Mouse (Mus musculus) thymus, postnatal 14 days (tissue): Measurements from ENCODE around the gene Gm14403.
A peak's percentile ranks its signal among the peaks of the same experiment; 100 is the strongest.
"Not testable (repeated sequence)": the region's sequence is repeated elsewhere in the genome, so short reads cannot be mapped to it uniquely, and the experiment has no call there.

Experiments used
- DNase-seq: peaks from one replicate; pipeline ENCODE4 v3.0.0; 2021

Gm14403 gene

DNA sequence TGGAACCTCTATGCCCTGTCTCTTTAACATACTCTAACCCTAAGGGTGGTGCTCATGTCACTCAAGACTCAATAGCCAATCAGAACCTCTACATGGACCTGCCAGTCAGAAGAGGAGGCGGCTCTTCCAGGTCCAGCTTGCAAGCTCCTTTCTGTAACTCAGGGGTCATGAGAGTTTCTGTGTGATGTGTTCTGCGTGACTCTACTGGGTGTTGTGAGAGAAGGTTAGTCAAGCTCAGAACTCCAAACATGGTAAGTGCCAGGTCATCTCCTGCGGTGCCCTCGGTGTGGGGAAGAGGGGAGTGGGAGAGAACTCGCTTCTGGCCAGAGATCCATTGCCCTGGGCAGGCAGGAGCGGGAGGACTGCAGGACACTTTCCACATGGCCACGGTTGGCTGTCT, at the start of gene Gm14403:
Gm14403 (plus strand) TSS at position 149 of the 400 bp plus-strand sequence.
- DNase-seq: peak; percentile 34

- not testable (repeated sequence) for DNase-seq
Measured at GRCm38 (mm10) chr2:177464676-177465075, 33.3 kb upstream of the Gm14403 start, which contains the start of gene Zfp970. TSS of gene Zfp970 (plus strand) at chr2:177464733.

DNA sequence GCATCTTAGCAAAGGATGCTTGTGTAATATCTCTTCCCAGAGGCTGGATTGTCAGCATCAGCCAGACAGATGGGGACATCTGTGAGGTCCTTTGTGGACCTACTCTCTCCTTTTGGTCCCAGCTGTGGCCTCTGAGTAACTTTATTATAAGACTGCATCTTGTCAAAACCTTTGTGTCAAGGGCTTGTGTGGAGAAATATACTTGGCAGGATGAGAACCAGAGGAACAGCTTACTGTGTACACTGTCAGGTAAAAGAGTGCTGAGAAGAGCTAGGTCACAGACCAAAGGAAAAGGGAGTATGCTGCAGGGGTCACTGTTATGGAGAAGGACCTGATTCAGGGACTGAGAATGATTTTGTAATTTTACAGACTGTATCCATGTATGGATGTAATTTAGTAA, 29.8 kb upstream of the Gm14403 start:
- not testable (repeated sequence) for DNase-seq

- not testable (repeated sequence) for DNase-seq
Measured at GRCm38 (mm10) chr2:177472261-177472660, 25.8 kb upstream of the Gm14403 start.

- DNase-seq: not testable (repeated sequence)
Measured at GRCm38 (mm10) chr2:177481971-177482370, 16.0 kb upstream of the Gm14403 start.

DNA sequence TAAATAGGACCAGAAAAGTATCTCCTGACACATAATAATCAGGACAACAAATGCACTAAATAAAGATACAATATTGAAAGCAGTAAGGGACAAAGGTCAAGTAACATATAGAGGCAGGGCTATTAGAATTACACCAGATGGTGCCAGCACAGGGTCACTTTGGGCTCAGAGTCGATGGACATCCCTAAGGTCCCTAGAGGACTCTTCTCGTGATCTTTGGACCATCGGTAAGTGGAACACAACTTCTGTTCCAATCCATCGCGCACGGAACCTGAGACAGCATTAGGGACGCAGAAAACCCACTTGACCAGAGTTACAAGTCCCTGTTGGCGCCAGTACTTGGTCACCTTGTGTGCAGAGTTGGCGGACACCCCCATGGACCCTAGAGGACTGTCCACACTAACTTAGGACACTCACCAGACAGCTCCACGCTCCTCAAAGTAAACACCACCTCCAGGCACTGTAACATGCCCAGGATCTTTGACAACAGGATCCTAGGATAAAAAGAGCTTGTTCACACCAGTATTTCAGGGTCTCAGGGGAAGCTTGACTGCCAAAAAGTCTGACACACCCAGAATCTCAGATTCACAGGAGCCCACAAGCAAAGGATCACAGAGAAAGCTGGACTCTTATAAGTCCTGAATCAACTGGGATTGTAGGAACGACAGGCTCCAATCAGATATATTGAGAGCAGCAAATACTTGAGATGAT, 14.6 kb upstream of the Gm14403 start:
- not testable (repeated sequence) for DNase-seq

GRCm38 (mm10) chr2:177499182-177499581, 1.2 kb downstream of the Gm14403 start:
- not testable (repeated sequence) for DNase-seq

DNA sequence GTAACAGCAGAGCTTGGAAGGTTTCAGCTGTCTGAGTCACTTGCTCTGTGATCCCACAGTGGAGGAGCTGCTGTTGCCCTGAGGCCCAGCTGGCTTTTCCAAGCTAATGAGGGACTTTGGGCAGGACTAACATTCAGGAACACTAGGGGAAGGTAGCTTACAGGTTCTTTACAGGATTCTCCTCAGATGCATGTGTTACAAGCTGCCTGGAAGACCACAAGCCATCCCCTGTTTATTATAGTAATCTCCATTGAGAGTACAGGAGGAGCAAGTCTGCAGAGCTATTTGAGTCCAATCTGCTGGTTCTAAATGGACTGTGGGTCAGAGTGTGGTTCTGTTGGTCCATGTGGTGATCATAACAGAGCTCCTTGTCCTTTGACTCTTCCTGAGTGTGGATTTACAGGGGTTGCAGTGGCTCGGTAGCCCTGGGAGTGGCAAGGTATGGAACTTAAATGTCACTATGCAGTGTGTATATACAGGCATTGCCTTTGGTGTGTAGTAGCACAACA, 7.2 kb downstream of the Gm14403 start:
- DNase-seq: not testable (repeated sequence)

DNA sequence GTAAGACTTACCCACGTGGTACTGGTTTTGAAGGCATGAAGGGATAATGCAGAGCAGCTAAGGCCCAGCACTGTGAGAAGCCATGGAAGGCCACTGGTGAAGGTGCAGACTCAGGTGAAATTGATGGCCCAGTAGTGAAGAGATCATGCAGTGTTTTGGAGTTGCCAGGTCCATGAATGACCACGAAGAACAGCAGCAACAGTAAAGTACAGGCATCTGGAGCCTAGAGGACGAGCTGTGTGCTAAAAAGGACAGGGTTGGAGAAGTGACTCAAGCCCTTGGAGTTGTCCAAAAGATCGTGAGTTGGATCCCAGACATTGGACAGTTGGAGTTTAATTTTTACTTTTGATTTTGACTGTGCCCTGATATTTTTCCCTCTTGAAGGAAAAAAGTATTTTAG, 13.4 kb downstream of the Gm14403 start:
- not testable (repeated sequence) for DNase-seq

DNA sequence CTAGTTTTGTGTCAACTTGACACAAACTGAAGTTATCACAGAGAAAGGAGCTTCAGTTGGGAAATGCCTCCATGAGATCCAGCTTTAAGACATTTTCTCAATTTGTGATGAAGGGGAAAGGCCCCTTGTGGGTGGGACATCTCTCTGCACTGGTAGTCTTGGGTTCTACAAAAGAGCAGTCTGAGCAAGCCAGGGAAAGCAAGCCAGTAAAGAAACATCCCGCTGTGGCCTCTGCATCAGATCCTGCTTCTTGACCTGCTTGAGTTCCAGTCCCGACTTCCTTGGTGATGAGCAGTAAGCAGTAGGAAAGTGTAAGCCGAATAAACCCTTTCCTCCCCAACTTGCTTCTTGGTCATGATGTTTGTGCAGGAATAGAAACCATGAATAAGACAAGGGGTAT, 14.0 kb downstream of the Gm14403 start:
- not testable (repeated sequence) for DNase-seq

GRCm38 (mm10) chr2:177513991-177514479, 16.0 kb downstream of the Gm14403 start:
- DNase-seq: not testable (repeated sequence)

DNA sequence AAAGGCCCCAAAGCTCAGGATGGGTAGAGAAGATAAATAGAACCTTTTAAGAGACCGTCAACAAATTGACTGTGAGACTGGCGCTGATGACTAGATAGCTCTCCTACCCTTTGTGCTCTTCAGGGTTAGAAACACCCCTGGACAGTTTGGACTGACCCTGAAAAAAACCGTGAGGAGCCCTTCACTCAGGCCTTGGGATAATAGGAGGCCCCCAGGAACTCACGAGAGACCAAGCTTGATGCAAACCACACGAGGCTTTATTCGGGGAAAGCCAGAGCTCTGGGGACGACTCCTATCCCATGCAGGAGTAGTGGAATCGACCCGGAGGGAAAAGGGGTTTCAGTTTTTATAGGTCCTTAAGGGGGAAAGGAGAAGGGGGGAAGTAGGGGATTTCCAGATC, 19.7 kb downstream of the Gm14403 start:
- not testable (repeated sequence) for DNase-seq

- not testable (repeated sequence) for DNase-seq
Measured at GRCm38 (mm10) chr2:177518354-177518753, 20.3 kb downstream of the Gm14403 start.

DNA sequence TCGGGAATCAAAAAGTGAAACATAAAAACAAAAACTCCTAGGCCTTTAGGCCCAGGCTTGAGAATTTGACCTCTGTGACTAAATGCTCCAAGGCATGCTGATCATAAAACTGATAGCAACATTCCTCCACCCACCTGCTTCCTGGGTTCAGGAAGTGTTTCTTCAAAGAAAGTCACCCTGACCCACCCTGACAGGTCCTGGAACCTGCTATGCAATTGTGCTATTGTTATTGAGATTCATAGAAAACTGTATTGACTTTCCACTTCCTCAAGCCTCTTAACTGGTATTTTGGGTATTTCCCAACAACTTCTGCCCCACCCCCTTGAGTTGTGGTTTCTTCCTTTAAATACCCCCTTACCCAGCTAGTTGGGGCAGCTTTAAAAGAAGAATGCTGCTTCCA, 20.9 kb downstream of the Gm14403 start:
- not testable (repeated sequence) for DNase-seq

GRCm38 (mm10) chr2:177520035-177520434, 22.0 kb downstream of the Gm14403 start:
- no peak for DNase-seq

DNA sequence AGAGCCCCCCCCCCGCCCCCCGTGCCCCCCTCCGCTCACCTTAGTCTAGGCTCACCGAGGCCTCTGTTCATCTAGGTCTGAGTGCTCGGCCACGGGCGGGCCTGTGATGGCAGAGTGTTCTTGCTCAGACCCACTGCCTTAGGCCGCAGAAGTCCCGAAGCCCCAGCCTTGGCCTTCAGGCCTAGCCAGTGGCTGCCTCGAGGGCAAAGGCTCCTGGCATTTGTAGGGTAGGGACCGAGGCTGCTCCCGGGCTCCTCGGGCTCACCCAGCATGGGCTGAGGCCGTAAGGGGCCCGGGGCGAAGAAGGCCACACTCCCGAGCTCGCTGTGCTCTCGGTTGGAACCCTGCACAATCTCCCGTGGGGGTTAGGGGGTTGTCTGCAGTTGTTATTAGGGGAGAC, 25.0 kb downstream of the Gm14403 start:
- DNase-seq: no peak

GRCm38 (mm10) chr2:177523674-177524073, 25.7 kb downstream of the Gm14403 start:
- DNase-seq: not testable (repeated sequence)

DNA sequence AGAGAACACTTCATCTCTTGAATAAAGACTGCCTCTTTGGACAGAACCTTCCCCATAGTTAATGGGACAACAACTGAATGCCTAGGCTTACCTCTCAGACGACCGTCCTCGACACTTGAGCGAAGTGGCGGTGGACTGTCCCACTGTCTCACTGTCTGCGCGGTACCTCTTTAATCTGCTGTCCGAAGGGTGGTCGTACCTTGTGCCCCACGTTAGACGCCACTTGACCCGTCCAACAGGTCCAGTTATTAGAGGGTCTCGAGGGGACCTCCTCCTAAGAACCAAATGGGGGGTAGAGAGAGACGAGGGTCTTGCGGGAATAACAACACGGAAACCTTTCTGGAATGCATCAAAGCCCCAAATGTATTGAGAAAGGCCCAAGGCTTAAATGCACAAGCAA, 26.2 kb downstream of the Gm14403 start:
- DNase-seq: not testable (repeated sequence)

DNA sequence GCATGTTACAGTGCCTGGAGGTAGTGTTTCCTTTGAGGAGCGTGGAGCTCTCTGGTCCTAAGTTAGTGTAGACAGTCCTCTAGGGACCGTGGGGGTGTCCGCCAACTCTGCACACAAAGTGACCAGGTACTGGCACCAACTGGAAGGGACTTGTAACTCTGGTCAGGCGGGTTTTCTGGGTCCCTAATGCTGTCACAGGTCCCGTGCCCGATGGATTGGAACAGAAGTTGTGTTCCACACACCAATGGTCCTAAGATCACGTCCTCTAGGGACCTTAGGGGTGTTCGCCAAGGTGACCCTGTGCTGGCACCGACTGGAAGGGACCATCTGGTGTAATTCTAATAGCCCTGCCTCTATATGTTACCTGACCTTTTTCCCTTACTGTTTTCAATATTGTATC, 37.9 kb downstream of the Gm14403 start:
- peak; percentile 11 for DNase-seq

DNA sequence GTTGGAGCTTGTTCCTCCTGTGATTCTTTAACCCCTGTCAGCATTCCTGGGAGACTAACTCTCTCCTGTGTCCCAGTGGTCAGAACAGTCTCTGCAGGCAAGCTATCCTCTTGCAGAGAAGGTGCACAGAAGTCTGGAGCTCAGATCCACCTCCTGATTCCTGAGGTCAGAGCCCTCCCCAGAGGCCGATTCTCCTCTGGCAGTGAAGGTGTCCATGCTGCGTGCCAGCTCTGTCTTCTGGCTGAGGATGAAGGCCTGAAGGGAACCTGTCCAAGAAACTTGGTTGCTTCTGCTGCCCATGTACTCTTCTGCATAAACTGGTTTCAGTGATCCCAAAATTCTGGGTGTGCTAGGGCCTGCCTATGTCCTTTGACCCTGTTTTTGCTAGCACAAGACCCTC, 39.1 kb downstream of the Gm14403 start:
- not testable (repeated sequence) for DNase-seq

DNA sequence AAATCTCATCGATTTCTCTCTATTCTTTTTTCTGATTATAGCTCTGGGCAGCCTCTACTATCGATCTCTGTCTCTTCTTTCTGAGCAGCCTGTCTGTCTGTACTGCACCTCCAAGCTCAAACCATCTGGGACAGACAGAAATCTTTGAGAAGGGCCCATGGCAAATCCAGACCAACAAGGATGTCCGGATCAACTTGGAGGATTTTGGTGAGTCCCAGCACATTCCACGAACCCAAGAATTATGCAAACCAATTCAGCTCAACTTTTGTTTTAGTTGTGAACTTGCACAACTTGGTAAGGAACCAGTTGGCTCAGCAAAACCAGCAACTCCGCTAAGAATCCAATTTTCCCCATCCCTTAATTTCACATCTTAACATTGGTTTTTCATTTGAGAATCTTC, 39.7 kb downstream of the Gm14403 start:
- not testable (repeated sequence) for DNase-seq

- DNase-seq: not testable (repeated sequence)
Measured at GRCm38 (mm10) chr2:177555261-177555660, 57.2 kb downstream of the Gm14403 start.
